Mouse (Mus musculus) hindbrain, embryonic 16.5 days (tissue): ENCODE data around the gene Abcb9. TPM values are rescaled to one million over a fixed set of nuclear protein-coding genes. Genes with fewer than 3 reads are reported as not detected.
"Not testable (repeated sequence)": the region's sequence is repeated elsewhere in the genome, so short reads cannot be mapped to it uniquely, and the experiment has no call there.

ENCODE experiments used
- ATAC-seq: fragments of 200-750 bp; cut with Nextera tagmentation; 2 replicates; pipeline ENCODE4 v1.8.0; 2017; ENCODE audit warnings: moderate TSS enrichment, moderate library complexity
- H3K27ac ChIP-seq: fragments of 300-500 bp; sonication (generic); 2 replicates; pipeline ENCODE4 v1.5.1; 2014; ENCODE audit warnings: low read depth, mild to moderate bottlenecking, control low read depth, low read length, moderate library complexity
- H3K27me3 ChIP-seq: fragments of 300-500 bp; sonication (generic); replicated peaks from 2 replicates; pipeline ENCODE4 v1.6.1; 2014; ENCODE audit warnings: low read length; ENCODE audit not compliant: control insufficient read depth, insufficient read depth
- H3K36me3 ChIP-seq: fragments of 300-500 bp; sonication (generic); 2 replicates; pipeline ENCODE4 v1.6.1; 2014; ENCODE audit warnings: mild to moderate bottlenecking, low read length, moderate library complexity, mixed read lengths; ENCODE audit not compliant: control insufficient read depth, insufficient read depth
- H3K4me1 ChIP-seq: fragments of 300-500 bp; sonication (generic); 2 replicates; pipeline ENCODE4 v1.6.1; 2014; ENCODE audit warnings: low read depth, low read length; ENCODE audit not compliant: control insufficient read depth, insufficient read depth
- H3K4me2 ChIP-seq: fragments of 300-500 bp; sonication (generic); 2 replicates; pipeline ENCODE4 v1.6.1; 2014; ENCODE audit warnings: mild to moderate bottlenecking, low read length, control low read depth, moderate library complexity
- H3K4me3 ChIP-seq: fragments of 300-500 bp; sonication (generic); 2 replicates; pipeline ENCODE4 v1.5.1; 2014; ENCODE audit warnings: mild to moderate bottlenecking, low read length, control low read depth, moderate library complexity
- H3K9ac ChIP-seq: fragments of 300-500 bp; sonication (generic); 2 replicates; pipeline ENCODE4 v1.6.1; 2014; ENCODE audit warnings: low read depth, mild to moderate bottlenecking, control low read depth, low read length, moderate library complexity
- H3K9me3 ChIP-seq: fragments of 300-500 bp; sonication (generic); 2 replicates; pipeline ENCODE4 v1.6.1; 2014; ENCODE audit warnings: mild to moderate bottlenecking, low read length, moderate library complexity; ENCODE audit not compliant: control insufficient read depth
- WGBS: fragments of 180-500 bp; shearing (Covaris S2); extraction: QIAGEN DNeasy Blood & Tissue Kit; methylation state at CpG from one replicate; pipeline ENCODE4 v1.1.7; 2014; 5-methylcytosine and 5-hydroxymethylcytosine counted together
- polyA plus RNA-seq: library from polyadenylated mRNA; unstranded; fragments of >200 nt; fragmentation: Nextera tagmentation; extraction: Ambion mirVana; gene quantifications from 2 replicates; pipeline ENCODE4 v1.2.1, GENCODE M21; 2015

Abcb9 gene
- polyA plus RNA-seq, 1 experiment from 2014 or later = 28.1 TPM

DNA sequence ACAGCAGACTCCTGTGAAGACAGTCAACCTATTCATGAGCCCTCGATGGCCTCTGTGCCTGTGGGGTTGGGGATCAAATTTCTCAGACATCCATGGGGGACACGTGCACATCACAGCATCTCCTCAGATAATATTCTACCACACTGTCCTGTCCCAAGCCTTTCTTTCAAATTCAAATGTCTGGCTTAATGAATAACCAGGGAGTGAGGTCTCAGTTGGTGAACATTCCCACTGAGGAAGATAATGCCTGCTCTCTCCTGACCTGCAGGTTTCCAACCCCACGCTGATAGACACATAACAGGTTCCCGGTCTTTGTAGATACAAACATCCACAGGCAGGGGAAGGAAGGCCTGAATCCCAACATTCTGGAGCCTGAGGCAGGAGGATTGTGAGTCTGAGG, 38.6 kb downstream of the Abcb9 start:
- 25% methylated on average over 4 of the region's 4 CpGs for WGBS
- Histone ChIP-seq H3K36me3 (no peaks in the 10 kb centered on the region), H3K4me2 (no peak overlapping the region), H3K27ac (no peak overlapping the region), H3K4me3 (no peak overlapping the region), H3K9me3 (0 out of 2 replicates have a peak, but pooled peaks cover 2% of the 10 kb centered on the region), H3K4me1 (peaks cover 2% of the 10 kb centered on the region; the same call in 1 of the 2 replicates), H3K27me3 (no peaks in the 10 kb centered on the region), H3K9ac (no peak overlapping the region)
- no peak for ATAC-seq

DNA sequence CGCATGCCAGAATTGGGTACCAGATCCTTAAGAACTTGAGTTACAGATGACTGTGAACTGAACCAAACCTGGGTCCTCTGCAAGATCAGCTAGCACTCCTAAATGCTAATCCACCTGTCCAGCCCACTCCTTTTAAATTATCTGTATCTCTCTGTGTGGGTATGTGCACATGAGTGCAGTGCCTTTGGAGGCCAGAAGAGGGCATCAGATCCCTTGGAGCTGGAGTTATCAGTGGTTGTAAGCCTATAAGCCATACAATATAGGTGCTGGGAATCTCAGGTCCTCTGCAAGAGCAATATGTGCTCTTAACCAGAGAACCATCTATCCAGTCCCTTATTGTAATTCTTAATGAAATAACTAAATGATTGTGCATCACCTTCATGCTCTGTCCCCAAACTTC, 39.4 kb downstream of the Abcb9 start:
- Histone ChIP-seq H3K36me3 (no peaks in the 10 kb centered on the region), H3K27ac (no peak overlapping the region), H3K27me3 (no peaks in the 10 kb centered on the region), H3K4me3 (no peak overlapping the region), H3K4me1 (no peaks in the 10 kb centered on the region), H3K4me2 (no peak overlapping the region), H3K9me3 (0 out of 2 replicates have a peak, but pooled peaks cover 2% of the 10 kb centered on the region), H3K9ac (no peak overlapping the region)
- 97% methylated on average over 1 of the region's 1 CpGs for WGBS
- no peak for ATAC-seq

DNA sequence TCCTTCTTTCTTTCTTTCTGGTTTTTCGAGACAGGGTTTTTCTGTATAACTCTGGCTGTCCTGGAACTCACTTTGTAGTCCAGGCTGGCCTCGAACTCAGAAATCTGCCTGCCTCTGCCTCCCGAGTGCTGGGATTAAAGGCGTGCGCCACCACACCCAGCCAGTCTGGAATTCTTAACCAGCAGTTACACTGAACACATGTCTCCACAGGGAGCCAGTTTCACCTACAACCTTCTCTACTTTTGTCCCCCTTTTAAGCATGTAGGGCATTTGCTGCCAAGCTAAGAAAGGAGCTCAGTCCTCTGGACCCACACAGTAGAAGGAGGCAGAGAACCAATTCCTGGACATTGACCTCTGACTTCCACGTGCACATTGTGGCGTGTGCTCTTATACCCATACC, 43.0 kb downstream of the Abcb9 start:
- WGBS = 93% methylated on average over 7 of the region's 7 CpGs
- not testable (repeated sequence) for H3K9ac ChIP-seq, H3K4me2 ChIP-seq, H3K27ac ChIP-seq, H3K36me3 ChIP-seq, H3K4me1 ChIP-seq, H3K27me3 ChIP-seq, H3K9me3 ChIP-seq, ATAC-seq, H3K4me3 ChIP-seq

- 82% methylated on average over 11 of the region's 11 CpGs for WGBS
- no peak overlapping the region for H3K27ac ChIP-seq
- H3K4me2 ChIP-seq = no peak overlapping the region
- no peaks in the 10 kb centered on the region for H3K36me3 ChIP-seq
- no peaks in the 10 kb centered on the region for H3K27me3 ChIP-seq
- peaks cover 5% of the 10 kb centered on the region for H3K4me1 ChIP-seq
- H3K4me3 ChIP-seq = no peak overlapping the region
- 0 out of 2 replicates have a peak, but pooled peaks cover 2% of the 10 kb centered on the region for H3K9me3 ChIP-seq
- H3K9ac ChIP-seq = no peak overlapping the region
- no peak for ATAC-seq
Measured at GRCm38 (mm10) chr5:124051899-124052491, 43.6 kb downstream of the Abcb9 start.

- H3K9me3 ChIP-seq = no peaks in the 10 kb centered on the region
- H3K4me3 ChIP-seq = no peak overlapping the region
- H3K36me3 ChIP-seq = no peaks in the 10 kb centered on the region
- peaks cover 5% of the 10 kb centered on the region for H3K4me1 ChIP-seq
- ATAC-seq = no peak
- peak overlapping the region; percentile 25 for H3K27ac ChIP-seq
- no peaks in the 10 kb centered on the region for H3K27me3 ChIP-seq
- no peak overlapping the region for H3K4me2 ChIP-seq
- H3K9ac ChIP-seq = peak overlapping the region; percentile 18; the same call in 1 of the 2 replicates
- 51% methylated on average over 14 of the region's 14 CpGs for whole genome bisulfite sequencing
Measured at GRCm38 (mm10) chr5:124050095-124051050, 45.2 kb downstream of the Abcb9 start.

DNA sequence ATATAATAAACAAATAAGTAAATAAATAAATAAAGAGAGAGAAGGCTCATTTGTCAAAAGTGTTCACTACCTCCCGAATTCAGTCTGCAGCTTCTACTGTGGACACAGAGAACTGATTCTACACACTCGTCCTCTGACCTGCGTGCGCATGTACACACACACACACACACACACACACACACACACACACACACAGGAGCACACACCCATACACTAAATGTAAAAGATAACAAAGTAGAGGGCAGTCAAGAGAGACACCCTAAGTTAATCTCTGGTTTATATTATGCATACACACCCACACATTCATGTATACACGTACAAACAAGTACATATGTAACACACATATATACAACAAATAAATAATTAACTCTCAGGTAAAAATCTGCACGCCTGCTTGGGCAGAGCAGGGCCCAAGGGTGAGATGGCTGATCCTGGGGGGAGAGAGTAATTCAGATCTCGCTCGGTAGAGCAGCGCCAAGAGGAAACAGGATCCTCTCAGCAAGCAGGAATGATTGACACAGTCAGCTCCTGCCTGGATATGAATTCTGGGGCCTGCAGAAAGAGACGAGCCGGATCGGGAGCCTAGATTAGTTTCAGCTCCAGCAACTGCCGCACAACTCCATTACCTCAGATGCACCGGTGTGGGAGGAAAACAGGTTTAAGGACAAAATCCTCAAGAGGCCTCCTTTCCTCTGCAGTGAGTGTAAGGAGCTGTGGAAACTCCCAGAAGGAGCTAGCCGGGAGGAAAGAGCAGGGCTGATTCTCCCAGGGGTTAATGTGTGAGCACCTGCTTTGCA, 46.2 kb downstream of the Abcb9 start:
- no peaks in the 10 kb centered on the region for H3K36me3 ChIP-seq
- H3K9me3 ChIP-seq = no peaks in the 10 kb centered on the region
- WGBS = 55% methylated on average over 15 of the region's 15 CpGs
- no peak overlapping the region for H3K4me3 ChIP-seq
- H3K4me2 ChIP-seq = no peak overlapping the region
- no peaks in the 10 kb centered on the region for H3K27me3 ChIP-seq
- no peak for ATAC-seq
- no peak overlapping the region for H3K9ac ChIP-seq
- H3K27ac ChIP-seq = peak overlapping the region; percentile 25
- H3K4me1 ChIP-seq = peaks cover 5% of the 10 kb centered on the region

DNA sequence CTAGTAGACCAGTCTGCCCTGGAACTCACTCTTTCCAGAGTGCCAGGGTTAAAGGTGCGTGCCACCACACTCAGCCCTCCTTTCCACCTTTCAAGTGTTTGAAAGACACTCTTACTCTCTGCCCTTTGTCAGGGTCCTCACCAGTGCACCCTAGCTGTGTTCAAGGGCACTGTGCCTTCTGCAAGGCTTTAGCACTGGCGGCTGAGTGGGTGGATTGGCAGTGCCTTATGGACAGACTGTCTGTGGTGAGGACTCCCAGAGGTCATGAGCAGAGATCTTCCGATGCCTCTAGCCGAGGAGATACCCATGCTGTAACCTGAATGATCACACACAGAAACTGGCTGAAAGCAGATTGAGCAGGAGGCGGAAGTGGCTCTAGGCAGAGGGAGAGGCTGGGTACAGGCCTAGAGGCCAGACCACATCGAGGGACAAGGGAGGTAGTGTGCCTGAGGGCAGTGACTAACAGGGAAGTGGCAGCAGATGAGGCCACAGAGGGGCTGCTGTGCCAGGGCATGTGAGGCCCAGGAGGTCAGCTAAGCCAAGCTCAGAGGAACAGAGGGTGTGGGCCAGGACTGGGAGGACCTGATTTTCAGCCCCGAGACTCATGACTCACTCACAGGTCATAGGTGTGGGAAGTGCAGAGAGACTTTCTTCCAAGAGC, 48.7 kb downstream of the Abcb9 start:
- WGBS = 75% methylated on average over 7 of the region's 7 CpGs
- Histone ChIP-seq H3K9me3 (no peaks in the 10 kb centered on the region), H3K9ac (no peak overlapping the region), H3K27me3 (no peaks in the 10 kb centered on the region), H3K4me1 (peaks cover 9% of the 10 kb centered on the region), H3K4me2 (no peak overlapping the region), H3K4me3 (no peak overlapping the region), H3K36me3 (no peaks in the 10 kb centered on the region), H3K27ac (no peak overlapping the region; the same call in 1 of the 2 replicates)
- no peak for ATAC-seq

GRCm38 (mm10) chr5:124045453-124046010, 50.1 kb downstream of the Abcb9 start:
- Histone ChIP-seq H3K27me3 (no peaks in the 10 kb centered on the region), H3K36me3 (no peaks in the 10 kb centered on the region), H3K9me3 (no peaks in the 10 kb centered on the region), H3K4me1 (peaks cover 9% of the 10 kb centered on the region), H3K27ac (peak overlapping the region; percentile 79), H3K4me2 (no peak overlapping the region), H3K9ac (peak overlapping the region; percentile 19; the same call in 1 of the 2 replicates), H3K4me3 (no peak overlapping the region)
- WGBS = 22% methylated on average over 11 of the region's 11 CpGs
- peak; percentile 60 for ATAC-seq
